Mouse (Mus musculus) spleen, postnatal 36 days (tissue): ENCODE measurements around the gene Saa2.

ENCODE experiments used
- DNase-seq, 2 experiments: peaks; one replicate each; pipeline ENCODE4 v3.0.0; 2022; ENCODE audit warnings: low spot score in 2 of 2, mixed read lengths in 1 of 2

The Saa2 gene

DNA sequence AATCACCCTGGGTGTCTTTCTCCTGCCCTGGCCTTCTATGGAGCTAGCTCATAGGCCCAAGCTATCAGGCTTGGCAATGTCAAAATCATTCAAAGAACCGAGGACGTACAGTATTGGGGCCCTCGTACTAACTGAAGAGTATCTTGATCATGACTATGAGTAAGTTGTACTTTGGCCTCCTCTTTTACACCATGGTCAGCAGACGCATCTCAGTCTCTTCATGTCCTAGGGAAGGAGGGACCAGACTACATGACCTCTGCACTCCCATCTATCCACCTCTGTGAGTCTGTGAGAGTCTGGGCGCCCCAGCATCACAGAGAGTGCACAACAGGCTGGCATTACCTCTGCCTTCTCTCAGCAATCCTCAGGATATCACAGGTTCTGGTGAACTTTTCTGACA, 11.0 kb downstream of the Saa2 start:
- no peak for DNase-seq

DNA sequence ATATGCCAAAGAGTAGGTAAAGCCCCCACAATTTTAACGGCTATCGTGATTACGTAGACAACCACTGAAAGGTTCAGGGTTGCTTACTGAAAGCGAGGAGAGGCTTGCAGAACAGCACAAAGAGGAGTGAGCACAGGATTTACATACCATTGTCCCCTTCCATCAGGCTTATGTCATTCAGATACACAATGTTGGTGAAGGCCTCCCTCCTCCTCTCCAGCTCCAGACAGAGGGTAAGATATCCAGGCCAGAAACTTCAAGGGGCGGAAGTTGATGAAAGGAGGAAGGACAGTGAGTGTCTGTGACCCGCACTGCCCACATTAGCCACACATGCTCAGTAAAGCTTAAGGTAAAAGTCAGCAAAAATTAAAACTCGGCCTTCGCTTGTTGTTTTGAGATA, 13.1 kb downstream of the Saa2 start:
- no peak for DNase-seq

DNA sequence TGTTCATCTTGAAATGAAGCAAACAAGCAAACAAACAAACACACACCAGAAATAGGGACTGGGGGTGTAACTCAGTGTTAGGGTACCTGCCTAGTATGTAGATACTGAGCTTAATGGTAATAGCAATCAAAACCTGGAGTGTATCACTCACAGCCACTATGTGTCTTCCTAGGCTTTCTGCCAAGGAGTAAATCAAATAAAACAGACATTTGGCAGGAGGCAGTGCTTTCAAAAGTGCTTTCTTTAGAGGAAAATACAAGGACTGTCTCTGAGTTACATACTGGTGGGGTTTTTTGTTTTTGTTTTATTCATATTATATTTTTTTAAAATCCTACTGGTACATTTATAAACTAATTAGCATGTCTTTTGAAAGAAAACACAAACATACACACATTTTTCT, 15.8 kb downstream of the Saa2 start:
- no peak for DNase-seq

DNA sequence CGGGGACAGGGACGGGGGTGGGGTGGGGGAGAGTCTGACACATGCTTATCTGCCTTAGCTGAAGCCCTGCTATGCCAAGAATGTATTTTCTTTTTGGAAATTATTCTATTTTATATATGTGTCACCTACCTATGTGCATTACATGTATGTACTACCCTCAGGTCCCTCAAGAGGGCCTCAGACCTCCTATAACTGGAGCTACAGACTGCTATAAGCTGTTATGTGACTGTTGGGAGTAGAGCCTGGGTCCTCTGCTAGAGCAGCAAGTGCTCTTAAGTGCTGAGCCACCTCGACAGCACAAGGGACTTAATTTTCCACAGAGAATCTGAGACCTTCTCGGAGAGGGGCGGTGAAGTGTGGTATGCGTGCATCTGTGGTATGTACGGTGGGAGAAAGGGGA, 16.9 kb downstream of the Saa2 start:
- DNase-seq, result no peak

DNA sequence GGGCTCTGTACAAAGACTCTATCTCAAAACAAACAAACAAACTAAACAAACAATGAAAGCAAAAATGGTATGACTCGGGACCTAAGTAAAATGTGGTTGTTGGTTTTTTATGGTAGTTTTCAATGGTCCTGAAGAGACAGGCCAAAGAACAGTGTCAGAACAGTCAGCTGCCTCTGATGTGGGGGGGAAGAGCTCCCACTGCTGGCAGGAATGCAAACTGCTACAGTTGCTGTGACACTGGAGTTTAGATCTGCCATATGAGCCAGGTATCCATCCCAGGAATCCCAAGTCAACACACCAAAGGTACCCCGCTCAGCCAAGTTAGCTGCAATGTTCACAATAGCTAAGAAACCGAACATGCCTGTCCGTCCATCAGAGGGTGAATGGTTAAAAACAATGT, 19.1 kb downstream of the Saa2 start:
- DNase-seq, result peak in 1 of 2 experiments; percentile 5

DNA sequence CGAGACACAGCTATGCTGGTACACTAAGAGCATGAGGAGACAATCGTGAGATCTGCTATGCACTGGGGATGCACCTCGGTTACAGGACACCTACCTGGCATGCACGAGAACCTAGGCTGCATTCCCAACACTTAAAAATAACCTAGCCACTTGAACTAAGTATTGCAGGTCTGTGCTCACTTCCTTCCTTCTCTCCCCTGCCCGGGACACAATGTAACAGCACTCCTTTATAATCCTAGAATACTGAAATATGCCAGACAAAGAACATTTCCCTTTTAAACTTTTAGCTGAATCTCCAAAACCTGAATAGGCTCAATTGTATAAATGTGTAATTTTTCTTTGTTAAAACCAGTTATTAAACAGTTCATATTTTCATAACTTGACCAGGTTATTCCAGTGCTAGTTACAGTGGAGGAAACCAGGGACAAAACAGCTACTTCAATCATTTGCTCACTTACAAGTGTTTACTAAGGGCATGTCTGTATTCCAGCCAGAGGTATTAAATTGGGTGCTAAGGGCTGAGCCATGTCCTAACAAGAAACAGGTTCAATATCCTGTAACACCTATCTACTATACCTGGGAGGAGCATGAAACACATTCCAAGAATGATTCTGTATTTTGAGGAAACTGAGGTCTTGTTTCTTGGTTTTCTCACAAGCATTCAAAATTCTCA, 37.7 kb downstream of the Saa2 start:
- DNase-seq, result no peak

DNA sequence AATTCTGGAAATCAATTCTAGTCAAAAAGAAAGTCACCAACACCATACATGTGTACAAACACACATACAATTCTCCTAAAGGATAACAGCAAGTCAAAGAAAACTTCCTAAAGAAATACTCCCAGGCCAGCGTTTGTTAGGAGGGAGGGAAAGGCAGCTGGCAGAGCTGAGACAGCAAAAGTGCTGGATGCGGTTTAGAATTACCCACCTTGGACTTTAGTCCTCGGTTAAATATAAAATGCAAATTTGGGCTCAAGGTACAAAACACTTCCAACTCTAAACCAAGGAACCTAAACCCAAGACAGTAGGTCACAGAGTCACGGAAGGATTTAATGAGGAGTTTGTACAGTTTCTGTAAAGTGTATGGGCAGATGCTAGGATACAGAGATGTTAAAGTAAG, 42.3 kb downstream of the Saa2 start:
- DNase-seq, result no peak

DNA sequence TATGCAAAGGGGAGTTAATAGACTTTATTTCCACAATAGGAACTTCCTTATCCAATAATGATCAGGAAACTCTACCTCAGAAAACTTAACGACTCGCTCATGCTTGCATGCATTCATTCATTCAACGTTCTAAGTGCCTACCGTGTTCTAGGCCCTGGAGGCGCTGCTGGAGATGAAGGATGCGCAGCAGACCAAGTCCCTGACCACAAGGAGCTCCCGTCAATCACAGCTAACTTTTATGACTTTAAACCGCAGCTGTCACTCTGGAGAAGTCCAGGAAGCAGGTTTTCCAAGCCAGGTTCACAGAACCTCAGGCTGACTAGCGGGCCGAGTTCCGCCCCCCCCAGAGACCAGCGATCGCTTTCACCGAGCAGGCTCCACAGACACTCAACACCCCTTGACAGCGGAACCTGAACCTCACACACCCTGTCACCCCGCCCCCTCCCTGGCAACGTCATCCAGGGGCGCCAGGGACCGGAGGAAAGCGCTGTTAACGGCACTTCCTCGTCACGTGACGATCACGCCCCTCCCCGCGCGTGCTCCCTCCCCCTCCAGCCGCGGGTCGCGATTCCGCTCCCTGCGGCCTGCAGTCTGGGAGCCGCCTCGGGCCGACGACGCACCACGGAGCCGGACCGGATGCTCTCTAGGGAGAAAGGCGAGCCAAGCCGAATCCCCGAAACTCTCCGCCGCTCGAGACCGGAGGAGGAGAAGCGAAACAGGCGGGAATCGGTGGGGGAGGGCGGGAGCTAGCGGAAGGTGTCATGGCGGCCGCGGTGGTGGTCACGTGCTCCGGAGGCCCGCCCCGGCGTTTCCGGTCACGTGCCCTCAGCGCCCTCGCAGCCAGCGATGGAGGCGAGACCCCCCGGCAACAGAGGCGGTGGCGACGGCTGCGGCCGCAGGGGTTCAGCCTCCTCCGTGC, 44.0 kb downstream of the Saa2 start, which contains the start of the genes Hps5 and Gtf2h1:
Hps5 (minus strand) TSS at position 778 of the 919 bp plus-strand sequence.
Gtf2h1 (plus strand) TSS at position 817 of the 919 bp plus-strand sequence.
- peak; percentile 98 for DNase-seq

DNA sequence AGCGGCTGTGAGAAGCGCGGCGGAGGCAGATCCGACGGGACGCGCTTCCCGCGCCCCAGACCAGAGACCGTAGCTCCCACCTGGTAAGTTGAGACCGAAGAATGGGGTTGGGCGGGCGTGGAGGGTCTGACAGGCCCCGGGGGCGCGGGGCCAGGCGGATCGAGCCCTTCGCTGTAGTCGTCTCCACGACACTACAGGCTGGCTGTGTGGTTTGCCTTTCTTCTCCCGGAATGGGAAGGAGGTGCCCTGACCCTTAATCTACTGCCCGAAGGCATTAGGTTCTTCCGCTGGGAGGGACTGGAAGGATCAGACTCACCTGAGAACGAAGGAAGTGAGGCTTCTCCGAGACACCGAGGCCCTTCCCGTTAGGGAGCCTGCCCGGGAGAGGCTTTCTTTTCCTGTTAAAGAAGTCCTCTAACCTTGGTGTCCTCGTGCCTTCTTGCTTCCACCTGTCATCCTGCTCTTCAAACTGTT, 44.7 kb downstream of the Saa2 start:
- no peak for DNase-seq

DNA sequence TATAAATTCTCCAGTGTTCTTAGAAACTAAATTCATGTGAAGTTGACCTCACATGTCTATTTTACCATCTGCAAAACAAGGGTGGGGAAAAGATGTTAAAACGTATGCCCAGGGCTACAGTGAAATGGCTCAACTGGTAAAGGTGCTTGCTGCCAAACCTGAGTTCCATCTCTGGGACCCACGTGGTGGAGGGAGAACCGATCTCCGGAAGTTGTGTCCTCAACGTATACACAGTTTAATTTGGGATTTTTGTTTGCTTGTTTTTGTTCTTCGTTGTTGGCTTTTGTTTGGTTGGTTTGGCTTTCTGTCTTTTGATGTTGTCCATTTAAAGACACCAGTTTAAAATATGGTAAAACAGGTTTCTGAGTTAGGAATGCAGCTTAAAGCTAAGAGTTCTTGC, 45.2 kb downstream of the Saa2 start:
- DNase-seq, result no peak
